Mouse (Mus musculus) midbrain, embryonic 14.5 days (tissue): ENCODE data around the gene Por. TPM values are rescaled to one million over a fixed set of nuclear protein-coding genes. Genes with fewer than 3 reads are reported as not detected.

Source experiments
- ATAC-seq: fragments of 200-750 bp; cut with Nextera tagmentation; 2 replicates; pipeline ENCODE4 v1.8.0; 2017; ENCODE audit warnings: moderate number of reproducible peaks, moderate library complexity; ENCODE audit not compliant: low FRiP score, low TSS enrichment
- DNase-seq: peaks from one replicate; pipeline ENCODE4 v3.0.0-alpha.2; 2015
- H3K27ac ChIP-seq: fragments of 300-500 bp; sonication (generic); replicated peaks from 2 replicates; pipeline ENCODE4 v1.5.1; 2014; ENCODE audit warnings: mild to moderate bottlenecking, low read depth, low read length, moderate library complexity
- H3K27me3 ChIP-seq: fragments of 300-500 bp; sonication (generic); 2 replicates; pipeline ENCODE4 v1.6.1; 2014; ENCODE audit warnings: low read length, control low read depth, mixed read lengths; ENCODE audit not compliant: control insufficient read depth, insufficient read depth
- H3K36me3 ChIP-seq: fragments of 300-500 bp; sonication (generic); 2 replicates; pipeline ENCODE4 v1.6.1; 2014; ENCODE audit warnings: low read length, control low read depth; ENCODE audit not compliant: control insufficient read depth, insufficient read depth
- H3K4me1 ChIP-seq: fragments of 300-500 bp; sonication (generic); 2 replicates; pipeline ENCODE4 v1.6.1; 2014; ENCODE audit warnings: mild to moderate bottlenecking, antibody characterized with exemption, low read length, control low read depth; ENCODE audit not compliant: control insufficient read depth, insufficient read depth
- H3K4me2 ChIP-seq: fragments of 300-500 bp; sonication (generic); 2 replicates; pipeline ENCODE4 v1.6.1; 2014; ENCODE audit warnings: mild to moderate bottlenecking, low read length, moderate library complexity
- H3K4me3 ChIP-seq: fragments of 300-500 bp; sonication (generic); replicated peaks from 2 replicates; pipeline ENCODE4 v1.5.1; 2014; ENCODE audit warnings: low read depth, low read length
- H3K9ac ChIP-seq: fragments of 300-500 bp; sonication (generic); replicated peaks from 2 replicates; pipeline ENCODE4 v1.6.1; 2014; ENCODE audit warnings: mild to moderate bottlenecking, low read length, moderate library complexity
- H3K9me3 ChIP-seq: fragments of 300-500 bp; sonication (generic); 2 replicates; pipeline ENCODE4 v1.6.1; 2016; ENCODE audit warnings: low read length, control low read depth, mixed read lengths; ENCODE audit not compliant: control insufficient read depth
- WGBS: fragments of 180-500 bp; shearing (Covaris S2); extraction: QIAGEN DNeasy Blood & Tissue Kit; methylation state at CpG from one replicate; pipeline ENCODE4 v1.1.7; 2014; 5-methylcytosine and 5-hydroxymethylcytosine counted together
- polyA plus RNA-seq: library from polyadenylated mRNA; unstranded; fragments of >200 nt; fragmentation: Nextera tagmentation; extraction: Ambion mirVana; gene quantifications from 2 replicates; pipeline ENCODE4 v1.2.1, GENCODE M21; 2014

Por gene
- polyA plus RNA-seq, 1 experiment from 2014 or later = 96.8 TPM

GRCm38 (mm10) chr5:135730278-135730677, 60.4 kb downstream of the Por start:
- Histone ChIP-seq H3K36me3 (peaks cover 70% of the 10 kb centered on the region), H3K27ac (no peak overlapping the region), H3K9me3 (no peaks in the 10 kb centered on the region), H3K27me3 (no peaks in the 10 kb centered on the region), H3K4me1 (peaks cover 19% of the 10 kb centered on the region), H3K9ac (no peak overlapping the region), H3K4me3 (no peak overlapping the region), H3K4me2 (no peak overlapping the region)
- ATAC-seq (no peak), DNase-seq (no peak)
- 96% methylated on average over 10 of the region's 10 CpGs for WGBS

- peaks cover 13% of the 10 kb centered on the region for H3K4me1 ChIP-seq
- H3K27me3 ChIP-seq = no peaks in the 10 kb centered on the region
- ATAC-seq = no peak
- H3K9me3 ChIP-seq = no peaks in the 10 kb centered on the region
- no peak overlapping the region for H3K27ac ChIP-seq
- peaks cover 77% of the 10 kb centered on the region for H3K36me3 ChIP-seq
- no peak for DNase-seq
- H3K4me3 ChIP-seq = no peak overlapping the region
- H3K4me2 ChIP-seq = no peak overlapping the region
- H3K9ac ChIP-seq = no peak overlapping the region
- WGBS = 98% methylated on average over 10 of the region's 10 CpGs
Observed at GRCm38 (mm10) chr5:135730916-135731315, 61.1 kb downstream of the Por start.

- peaks cover 8% of the 10 kb centered on the region for H3K4me1 ChIP-seq
- no peak overlapping the region for H3K4me2 ChIP-seq
- no peak overlapping the region for H3K9ac ChIP-seq
- H3K36me3 ChIP-seq = peaks cover 81% of the 10 kb centered on the region
- H3K9me3 ChIP-seq = no peaks in the 10 kb centered on the region
- no peak for ATAC-seq
- no peak overlapping the region for H3K4me3 ChIP-seq
- H3K27me3 ChIP-seq = no peaks in the 10 kb centered on the region
- 93% methylated on average over 16 of the region's 16 CpGs for WGBS
- DNase-seq = no peak
- no peak overlapping the region for H3K27ac ChIP-seq
Observed at GRCm38 (mm10) chr5:135731322-135731721, 61.5 kb downstream of the Por start.

GRCm38 (mm10) chr5:135733071-135733470, 63.2 kb downstream of the Por start:
- ATAC-seq (no peak), DNase-seq (no peak)
- Histone ChIP-seq H3K27me3 (no peaks in the 10 kb centered on the region), H3K36me3 (peaks cover 98% of the 10 kb centered on the region), H3K4me3 (no peak overlapping the region), H3K4me1 (no peaks in the 10 kb centered on the region), H3K4me2 (no peak overlapping the region), H3K9me3 (no peaks in the 10 kb centered on the region), H3K27ac (no peak overlapping the region), H3K9ac (no peak overlapping the region)
- WGBS = 91% methylated on average over 4 of the region's 4 CpGs

- ATAC-seq (no peak), DNase-seq (no peak)
- no peak overlapping the region for H3K27ac ChIP-seq
- no peak overlapping the region for H3K9ac ChIP-seq
- no peaks in the 10 kb centered on the region for H3K27me3 ChIP-seq
- no peak overlapping the region for H3K4me2 ChIP-seq
- WGBS = 94% methylated on average over 42 of the region's 42 CpGs
- H3K9me3 ChIP-seq = no peaks in the 10 kb centered on the region
- no peak overlapping the region for H3K4me3 ChIP-seq
- no peaks in the 10 kb centered on the region for H3K4me1 ChIP-seq
- peaks cover 93% of the 10 kb centered on the region for H3K36me3 ChIP-seq
Observed at GRCm38 (mm10) chr5:135734057-135734680, 64.3 kb downstream of the Por start.

- no peak overlapping the region for H3K27ac ChIP-seq
- H3K9me3 ChIP-seq = no peaks in the 10 kb centered on the region
- ATAC-seq (no peak), DNase-seq (no peak)
- no peaks in the 10 kb centered on the region for H3K4me1 ChIP-seq
- no peaks in the 10 kb centered on the region for H3K27me3 ChIP-seq
- WGBS = 94% methylated on average over 13 of the region's 13 CpGs
- no peak overlapping the region for H3K4me2 ChIP-seq
- peaks cover 85% of the 10 kb centered on the region for H3K36me3 ChIP-seq
- no peak overlapping the region for H3K9ac ChIP-seq
- no peak overlapping the region for H3K4me3 ChIP-seq
Observed at GRCm38 (mm10) chr5:135735741-135736140, 65.9 kb downstream of the Por start.

- DNase-seq = no peak
- Histone ChIP-seq H3K36me3 (peaks cover 85% of the 10 kb centered on the region), H3K9ac (no peak overlapping the region), H3K27me3 (no peaks in the 10 kb centered on the region), H3K9me3 (no peaks in the 10 kb centered on the region), H3K4me1 (no peaks in the 10 kb centered on the region), H3K4me3 (no peak overlapping the region), H3K4me2 (no peak overlapping the region), H3K27ac (no peak overlapping the region)
- 96% methylated on average over 16 of the region's 16 CpGs for WGBS
- ATAC-seq = no peak
Observed at GRCm38 (mm10) chr5:135736544-135736943, 66.7 kb downstream of the Por start.

- Histone ChIP-seq H3K4me3 (no peak overlapping the region), H3K27ac (no peak overlapping the region), H3K4me1 (no peaks in the 10 kb centered on the region), H3K4me2 (no peak overlapping the region), H3K9ac (no peak overlapping the region), H3K27me3 (no peaks in the 10 kb centered on the region), H3K36me3 (peaks cover 85% of the 10 kb centered on the region), H3K9me3 (no peaks in the 10 kb centered on the region)
- ATAC-seq (no peak), DNase-seq (no peak)
- WGBS = 80% methylated on average over 7 of the region's 7 CpGs
Observed at GRCm38 (mm10) chr5:135737154-135737553, 67.3 kb downstream of the Por start.

GRCm38 (mm10) chr5:135738266-135738665, 68.4 kb downstream of the Por start:
- peaks cover 4% of the 10 kb centered on the region; the same call in 1 of the 2 replicates for H3K4me1 ChIP-seq
- no peaks in the 10 kb centered on the region for H3K27me3 ChIP-seq
- H3K36me3 ChIP-seq = peaks cover 74% of the 10 kb centered on the region
- H3K9me3 ChIP-seq = no peaks in the 10 kb centered on the region
- no peak overlapping the region for H3K9ac ChIP-seq
- DNase-seq = peak; percentile 20
- 28% methylated on average over 6 of the region's 6 CpGs for WGBS
- H3K4me3 ChIP-seq = no peak overlapping the region
- no peak for ATAC-seq
- no peak overlapping the region for H3K4me2 ChIP-seq
- no peak overlapping the region for H3K27ac ChIP-seq
